Comparison of ENCODE assay signal across 18 mouse cellular contexts in the genomic region with DNA sequence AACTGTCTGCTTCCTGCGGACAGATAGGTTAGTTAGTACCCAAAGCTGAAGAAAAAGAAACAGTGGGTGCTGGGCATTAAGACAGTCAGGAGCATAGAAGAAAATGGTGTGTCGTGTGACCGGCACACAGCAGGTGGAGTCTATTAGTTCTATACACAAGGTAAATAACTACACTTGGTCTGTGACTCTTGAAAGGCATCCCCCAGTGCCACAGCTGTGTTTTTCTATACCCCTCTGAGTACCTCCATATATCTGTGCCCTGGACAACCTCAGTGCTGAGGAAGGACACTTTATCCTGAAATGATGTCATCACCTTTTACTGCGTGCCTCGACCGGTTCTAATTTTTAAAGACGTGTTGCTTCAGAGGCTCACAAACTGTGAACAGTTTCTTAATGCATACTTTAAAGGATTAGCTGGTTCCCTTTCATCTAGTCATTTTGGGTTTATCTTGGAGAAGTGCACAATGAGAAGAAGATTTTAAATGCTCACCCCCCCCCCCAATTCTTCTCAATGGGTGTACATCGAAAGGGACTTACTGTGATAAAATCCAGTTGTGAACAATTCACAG.
DNase-seq lines count a peak whose midpoint lies in the region; ATAC-seq and TF ChIP-seq lines count a peak whose summit lies in the region.
"Had no signal": no experiment of that assay in that cellular context is flagged by ENCODE, and none has a peak within 500 bp of the region (broad histone marks: within the 10 kb centered on the region; RNA-seq: fewer than 3 reads in every experiment).

No protein-coding gene starts in this region.

- no peaks in the 10 kb centered on the region for H3K4me1 ChIP-seq in heart, embryonic 13.5 days
- H3K4me1 ChIP-seq in heart, adult 2 months (ENCODE audit: control insufficient read depth, insufficient read depth, low read length) = no peaks in the 10 kb centered on the region
- peaks cover 9% of the 10 kb centered on the region; the same call in 1 of the 2 replicates for H3K4me1 ChIP-seq in embryonic facial prominence, embryonic 13.5 days
- H3K4me1 ChIP-seq in hindbrain, embryonic 16.5 days (ENCODE audit: control insufficient read depth, insufficient read depth, low read depth, low read length) = no peaks in the 10 kb centered on the region
- H3K4me1 ChIP-seq: heart, embryonic 12.5 days; limb, embryonic 15.5 days had no signal

- H3K4me3 ChIP-seq in heart, embryonic 13.5 days = no peak overlapping the region
- no peak overlapping the region for H3K4me3 ChIP-seq in heart, adult 2 months
- H3K4me3 ChIP-seq in embryonic facial prominence, embryonic 13.5 days = peak overlapping the region; percentile 17
- H3K4me3 ChIP-seq in hindbrain, embryonic 16.5 days (ENCODE audit: low read length) = no peak overlapping the region
- H3K4me3 ChIP-seq: erythroblast, embryonic 14.5 days; heart, embryonic 12.5 days; limb, embryonic 15.5 days had no signal

- no peak overlapping the region for H3K27ac ChIP-seq in heart, embryonic 13.5 days (replicated peaks)
- no peak overlapping the region for H3K27ac ChIP-seq in heart, adult 2 months
- H3K27ac ChIP-seq in embryonic facial prominence, embryonic 13.5 days = no peak overlapping the region
- H3K27ac ChIP-seq in hindbrain, embryonic 16.5 days (ENCODE audit: low read depth, low read length) = no peak overlapping the region
- H3K27ac ChIP-seq: limb, embryonic 15.5 days had no signal

- TF ChIP-seq EP300 in heart, adult 2 months (IDR thresholded peaks at IDR 0.05; ENCODE audit: insufficient read depth, low read depth, low read length) = no peak

- no peaks in the 10 kb centered on the region for H3K79me2 ChIP-seq in heart, adult 2 months (replicated peaks; ENCODE audit: control insufficient read depth, insufficient read depth, low read length)

- ATAC-seq in heart, embryonic 13.5 days (ENCODE audit: extremely low read depth, insufficient number of reproducible peaks, low FRiP score, low TSS enrichment) = no peak
- ATAC-seq in embryonic facial prominence, embryonic 13.5 days (ENCODE audit: insufficient number of reproducible peaks, insufficient read depth, low FRiP score, low TSS enrichment, low read depth) = 0 out of 2 replicates have a peak, but pooled peaks have one; percentile 43
- ATAC-seq in hindbrain, embryonic 16.5 days = no peak

- TF ChIP-seq CTCF in heart, adult 2 months (IDR thresholded peaks at IDR 0.05) = no peak

- peak overlapping the region; percentile 12; the same call in 1 of the 2 replicates for H3K4me2 ChIP-seq in heart, embryonic 13.5 days
- H3K4me2 ChIP-seq in embryonic facial prominence, embryonic 13.5 days = peak overlapping the region; percentile 48
- peak overlapping the region; percentile 41 for H3K4me2 ChIP-seq in hindbrain, embryonic 16.5 days (ENCODE audit: low read length)
- H3K4me2 ChIP-seq: heart, embryonic 12.5 days; limb, embryonic 15.5 days; lung, embryonic 14.5 days had no signal

- TF ChIP-seq POLR2A in heart, adult 2 months (IDR thresholded peaks at IDR 0.05; ENCODE audit: insufficient read depth, low read depth, low read length) = no peak

- no peak overlapping the region for H3K9ac ChIP-seq in heart, embryonic 13.5 days
- no peak overlapping the region for H3K9ac ChIP-seq in heart, adult 2 months (ENCODE audit: low read depth, low read length)
- H3K9ac ChIP-seq in embryonic facial prominence, embryonic 13.5 days = no peak overlapping the region
- H3K9ac ChIP-seq in hindbrain, embryonic 16.5 days (ENCODE audit: low read depth, low read length) = no peak overlapping the region
- H3K9ac ChIP-seq: heart, embryonic 12.5 days; limb, embryonic 15.5 days; lung, embryonic 14.5 days had no signal

- 65% methylated on average over 8 of the region's 8 CpGs for WGBS in heart, embryonic 13.5 days
- WGBS in heart, adult 2 months = 65% methylated on average over 8 of the region's 8 CpGs
- 6% methylated on average over 8 of the region's 8 CpGs for WGBS in embryonic facial prominence, embryonic 13.5 days
- WGBS in hindbrain, embryonic 16.5 days = 23% methylated on average over 8 of the region's 8 CpGs

- no peak for DNase-seq in heart, adult 2 months
- peak; percentile 29 for DNase-seq in neural tube, embryonic 10.5 days (ENCODE audit: extremely low spot score, low spot score)
- no peak for DNase-seq in thymus, postnatal 25 days
- no peak for DNase-seq in spleen, postnatal 10 days (ENCODE audit: low spot score in 2 of 2)
- DNase-seq in spleen, adult 18-20 months = no peak
- DNase-seq: B cell, adult 2 months; cerebellum, adult 18-20 months; kidney, postnatal 25 days; layer of hippocampus, postnatal 36 days; lung, embryonic 14.5 days; right cerebral cortex, postnatal 25 days; thymus, postnatal 4 days had no signal

- H3K27me3 ChIP-seq in heart, embryonic 13.5 days (replicated peaks) = no peaks in the 10 kb centered on the region
- H3K27me3 ChIP-seq in heart, adult 2 months (ENCODE audit: control insufficient read depth, insufficient read depth, low read length) = no peaks in the 10 kb centered on the region
- H3K27me3 ChIP-seq in embryonic facial prominence, embryonic 13.5 days = no peaks in the 10 kb centered on the region
- no peaks in the 10 kb centered on the region for H3K27me3 ChIP-seq in hindbrain, embryonic 16.5 days (replicated peaks; ENCODE audit: control insufficient read depth, insufficient read depth, low read length)
- H3K27me3 ChIP-seq: heart, embryonic 12.5 days; limb, embryonic 15.5 days had no signal

- H3K9me3 ChIP-seq in heart, embryonic 13.5 days = no peaks in the 10 kb centered on the region
- H3K9me3 ChIP-seq in embryonic facial prominence, embryonic 13.5 days = no peaks in the 10 kb centered on the region
- no peaks in the 10 kb centered on the region for H3K9me3 ChIP-seq in hindbrain, embryonic 16.5 days (ENCODE audit: control insufficient read depth, low read length)
- H3K9me3 ChIP-seq: heart, embryonic 12.5 days; limb, embryonic 15.5 days had no signal

- intact Hi-C loops in heart, adult 2 months (cut with DNase I) = no loop called here

- H3K36me3 ChIP-seq in heart, embryonic 13.5 days = no peaks in the 10 kb centered on the region
- no peaks in the 10 kb centered on the region for H3K36me3 ChIP-seq in heart, adult 2 months (ENCODE audit: control insufficient read depth, insufficient read depth, low read length)
- no peaks in the 10 kb centered on the region for H3K36me3 ChIP-seq in embryonic facial prominence, embryonic 13.5 days
- no peaks in the 10 kb centered on the region for H3K36me3 ChIP-seq in hindbrain, embryonic 16.5 days (ENCODE audit: control insufficient read depth, insufficient read depth, low read length)
- H3K36me3 ChIP-seq: heart, embryonic 12.5 days; limb, embryonic 15.5 days had no signal
